Mouse (Mus musculus): ENCODE measurements around the gene Vmn1r43. TPM values are rescaled to one million over a fixed set of nuclear protein-coding genes. Genes with fewer than 3 reads are reported as not detected.
"Not testable (repeated sequence)": the region's sequence is repeated elsewhere in the genome, so short reads cannot be mapped to it uniquely, and the experiment has no call there.

Vmn1r43 gene
- total RNA-seq (2021) (not detected), polyA plus RNA-seq (2012; rRNA removed) (not detected in 2 replicates)
- long read RNA-seq, result 0 reads

DNA sequence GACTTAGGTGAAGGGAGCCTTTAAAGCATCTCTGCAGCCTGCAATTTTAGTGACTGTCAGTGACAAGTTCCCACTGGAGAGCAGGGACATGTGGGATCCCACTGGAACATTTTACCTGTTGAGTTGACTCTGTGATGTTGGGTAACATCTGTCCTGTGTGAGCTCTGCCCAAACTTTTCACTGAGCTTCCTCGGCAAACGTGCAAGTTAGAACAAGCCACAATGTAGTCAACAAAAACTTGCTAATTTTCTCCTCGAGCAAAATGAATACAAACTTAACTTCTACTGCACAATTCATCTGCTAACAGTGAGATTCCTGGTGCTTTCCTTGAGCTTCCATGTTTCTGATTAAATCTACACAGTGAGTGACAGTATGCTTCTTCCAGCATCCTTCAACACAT is at the start of gene Vmn1r43, which contains the start of gene Vmn1r42:
TSS of gene Vmn1r43 (minus strand) at position 101 of the 400 bp plus-strand sequence.
TSS of gene Vmn1r42 (minus strand) at position 101 of the 400 bp plus-strand sequence.
- DNase-seq, result not testable (repeated sequence)

DNA sequence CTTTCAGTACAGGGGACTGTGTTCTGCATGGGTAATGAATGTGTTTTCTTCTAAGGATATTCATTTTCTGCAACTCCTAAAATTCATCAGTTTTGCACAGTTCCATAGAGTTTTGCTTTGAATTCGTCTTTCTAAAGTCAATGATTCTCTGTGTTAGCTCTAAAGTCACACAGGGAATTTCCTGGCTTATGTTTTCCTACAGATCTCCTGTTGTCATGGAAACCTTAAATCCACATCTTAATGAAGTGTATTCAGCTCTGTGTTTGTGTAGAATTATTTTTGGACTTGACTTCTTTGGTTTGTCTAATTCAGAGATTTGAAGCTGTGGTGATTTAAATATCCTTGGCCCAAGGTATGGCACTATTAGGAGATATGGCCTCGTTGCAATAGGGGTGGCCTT is 7.6 kb upstream of the Vmn1r43 start:
- DNase-seq, result no peak

DNA sequence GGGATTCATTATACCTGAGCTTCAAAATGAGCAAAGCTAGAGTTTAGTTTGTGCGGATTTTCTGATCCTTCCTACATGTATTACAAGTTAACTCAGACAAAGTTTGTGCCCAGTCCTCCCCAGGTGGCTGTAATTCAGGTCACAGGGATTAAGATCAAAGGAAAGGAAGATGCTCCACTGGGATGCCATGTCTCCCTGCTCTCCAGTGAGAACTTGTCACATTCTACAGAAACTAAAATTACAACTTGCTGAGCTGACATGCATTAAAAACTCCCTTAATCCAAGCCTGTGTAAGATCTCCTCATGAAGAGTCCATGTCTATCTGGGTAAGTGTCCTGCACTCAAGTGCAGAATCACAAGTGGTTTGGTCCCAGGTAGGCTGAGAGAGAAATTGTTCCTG is 7.1 kb upstream of the Vmn1r43 start, which contains the start of gene Vmn1r44:
TSS of gene Vmn1r44 (plus strand) at position 301 of the 400 bp plus-strand sequence.
- DNase-seq, result no peak

DNA sequence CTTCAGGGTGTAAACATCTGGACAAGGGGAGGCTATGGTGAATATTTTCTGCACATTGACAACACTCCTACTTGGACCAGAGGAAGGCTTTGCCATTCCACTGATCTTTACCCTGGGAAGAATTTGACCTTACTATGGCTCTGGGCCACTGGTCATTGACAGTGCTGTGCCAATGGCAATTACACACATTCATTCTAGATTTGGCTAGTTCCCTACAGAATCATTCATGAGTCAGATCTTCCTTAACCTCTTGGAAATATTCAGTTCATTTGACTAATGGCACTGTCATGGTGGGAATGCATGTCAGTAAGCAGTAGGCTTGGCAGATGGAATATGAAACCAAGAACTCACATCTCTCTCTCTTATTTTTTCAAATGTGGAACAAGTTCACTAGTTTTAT is 4.7 kb upstream of the Vmn1r43 start:
- peak; percentile 30 for DNase-seq

DNA sequence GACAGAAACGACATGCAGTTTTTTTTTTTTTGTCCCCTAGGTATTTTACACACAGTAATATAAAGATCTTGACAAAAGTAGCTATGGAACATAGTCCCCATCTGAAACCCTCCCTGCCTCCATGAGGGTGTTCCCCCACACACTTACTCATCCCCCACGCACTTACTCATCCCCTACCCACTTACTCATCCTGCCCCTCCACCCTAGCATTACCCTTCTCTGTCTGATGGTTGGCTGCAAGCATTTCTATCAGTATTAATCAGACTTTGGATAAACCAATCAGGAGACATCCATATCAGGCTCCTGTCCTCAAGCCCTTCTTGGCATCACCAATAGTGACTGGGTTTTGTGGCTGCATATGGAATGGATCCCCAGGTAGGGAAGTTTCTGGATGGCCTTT is 750 bp upstream of the Vmn1r43 start:
- no peak for DNase-seq

DNA sequence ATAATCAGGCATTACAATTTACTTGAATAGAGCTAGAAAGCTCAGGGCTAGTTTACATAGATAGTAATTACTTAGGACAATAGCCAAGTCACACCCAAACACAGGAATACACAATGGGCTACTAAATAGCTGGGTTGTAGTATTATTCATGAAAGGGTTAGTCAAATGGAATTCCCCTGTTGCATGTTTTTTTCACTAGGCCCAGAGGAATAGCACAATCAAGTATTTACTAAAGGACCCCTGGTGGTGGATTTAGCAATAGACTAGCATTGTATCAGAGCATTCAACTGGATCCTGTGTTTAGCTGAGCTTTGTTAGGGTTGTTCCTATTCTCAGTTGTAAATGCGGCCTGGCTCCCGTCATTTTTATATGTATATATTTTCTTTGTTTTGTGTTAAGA is 8.2 kb downstream of the Vmn1r43 start:
- DNase-seq, result no peak

DNA sequence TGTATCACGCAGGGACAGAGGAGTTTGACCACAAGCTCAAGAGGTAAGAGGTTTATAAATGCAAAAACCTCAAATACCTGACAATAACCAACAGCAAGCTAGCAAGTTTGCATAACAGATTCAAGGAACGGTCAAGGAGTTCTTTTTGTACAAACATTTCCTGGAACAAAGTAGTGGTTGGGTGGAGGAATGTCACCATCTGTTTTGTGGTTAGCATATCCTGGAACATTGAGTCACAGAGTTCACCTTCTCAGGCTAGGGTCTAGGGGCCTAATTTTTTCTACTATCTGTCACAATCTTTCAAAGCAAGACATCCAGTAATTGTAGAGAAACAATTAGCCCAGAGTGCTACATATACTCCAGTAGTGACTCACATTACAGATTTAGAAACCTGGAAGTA is 8.9 kb downstream of the Vmn1r43 start:
- DNase-seq, result no peak

DNA sequence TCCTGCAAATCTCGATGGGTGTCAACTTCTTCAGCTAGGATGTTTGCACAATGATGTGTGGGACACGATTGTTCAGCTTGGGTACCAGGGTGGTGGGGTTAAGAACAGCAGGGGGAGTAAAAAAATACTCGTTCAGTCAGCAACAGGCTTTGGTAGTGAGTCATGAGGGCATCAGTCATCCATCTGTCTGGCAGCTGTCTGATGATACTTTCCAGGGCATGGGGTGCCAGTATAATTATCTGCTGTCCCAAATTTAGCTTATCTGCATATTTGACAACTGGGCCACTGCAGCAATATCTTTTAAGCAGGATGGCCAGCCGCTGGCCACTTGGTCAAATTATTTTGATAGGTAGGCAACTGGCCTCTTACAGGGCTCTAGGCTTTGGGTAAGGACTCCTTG is 12.4 kb downstream of the Vmn1r43 start:
- no peak for DNase-seq

DNA sequence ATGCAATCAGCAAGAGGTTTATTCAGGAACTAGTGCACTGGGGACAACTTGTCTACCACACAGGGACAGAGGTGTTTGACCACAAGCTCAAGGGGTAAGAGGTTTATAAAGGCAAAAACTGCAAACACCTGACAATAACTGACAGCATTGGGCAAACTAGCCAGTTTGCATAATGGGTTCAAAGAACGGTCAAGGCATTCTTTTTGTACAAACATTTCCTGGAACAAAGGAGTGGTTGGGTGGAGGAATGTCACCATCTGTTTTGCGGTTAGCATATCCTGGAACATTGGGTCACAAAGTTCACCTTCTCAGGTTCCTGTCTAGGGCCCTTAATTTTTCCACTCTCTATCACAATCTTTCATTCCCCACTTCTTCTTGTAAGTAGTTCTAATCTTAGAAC is 16.4 kb downstream of the Vmn1r43 start:
- DNase-seq, result no peak

DNA sequence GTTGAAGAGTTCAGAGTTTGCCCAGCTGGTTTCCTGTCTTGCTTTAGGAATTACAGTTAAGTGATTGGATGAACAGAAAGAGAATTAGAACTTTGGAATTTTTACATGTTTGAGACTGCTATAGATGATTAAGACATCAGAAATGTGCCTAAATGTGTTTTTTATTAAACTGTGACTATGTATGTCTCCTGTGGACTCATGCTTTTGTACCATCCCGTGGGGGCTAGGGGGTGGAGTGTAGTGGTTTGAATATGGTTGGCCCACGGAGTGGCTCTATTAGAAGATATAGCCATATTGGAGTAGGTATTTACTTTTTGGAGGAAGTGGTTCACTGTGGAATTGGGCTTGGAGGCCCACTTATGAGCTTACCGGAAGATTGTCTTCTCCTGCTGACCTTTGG is 18.7 kb downstream of the Vmn1r43 start:
- DNase-seq, result no peak

Other genes starting within 250 kb of the Vmn1r43 start
- 10 to 100 TPM in 1 of 2 experiments, 1 to 10 TPM in 1; 9.0 to 11.4 TPM for gene Txnrd3, start 232.4 kb downstream of the Vmn1r43 start, total RNA-seq (2021)
- 12.9 and 14.6 TPM in 2 replicates for gene Txnrd3, start 232.4 kb downstream of the Vmn1r43 start, polyA plus RNA-seq (2012; rRNA removed)
- gene Vmn1r40, start 168.9 kb downstream of the Vmn1r43 start, total RNA-seq (2021), result not detected
- gene Vmn1r40, start 168.9 kb downstream of the Vmn1r43 start, polyA plus RNA-seq (2012; rRNA removed), result not detected in 2 replicates
- not detected for gene Vmn1r41, start 135.6 kb downstream of the Vmn1r43 start, total RNA-seq (2021)
- not detected in 2 replicates for gene Vmn1r41, start 135.6 kb downstream of the Vmn1r43 start, polyA plus RNA-seq (2012; rRNA removed)
- gene Vmn1r42, start within 50 bp of the Vmn1r43 start, total RNA-seq (2021), result not detected
- gene Vmn1r42, start within 50 bp of the Vmn1r43 start, polyA plus RNA-seq (2012; rRNA removed), result not detected in 2 replicates
- not detected for gene Vmn1r44, start 7.2 kb upstream of the Vmn1r43 start, total RNA-seq (2021)
- not detected in 2 replicates for gene Vmn1r44, start 7.2 kb upstream of the Vmn1r43 start, polyA plus RNA-seq (2012; rRNA removed)
- gene Vmn1r45, start 64.2 kb upstream of the Vmn1r43 start, total RNA-seq (2021), result not detected
- not detected in 2 replicates for gene Vmn1r45, start 64.2 kb upstream of the Vmn1r43 start, polyA plus RNA-seq (2012; rRNA removed)
- gene Vmn1r46, start 92.9 kb upstream of the Vmn1r43 start, total RNA-seq (2021), result not detected
- not detected in 2 replicates for gene Vmn1r46, start 92.9 kb upstream of the Vmn1r43 start, polyA plus RNA-seq (2012; rRNA removed)
- not detected for gene Vmn1r47, start 139.7 kb upstream of the Vmn1r43 start, total RNA-seq (2021)
- gene Vmn1r47, start 139.7 kb upstream of the Vmn1r43 start, polyA plus RNA-seq (2012; rRNA removed), result not detected in 2 replicates
- gene Vmn1r48, start 160.4 kb upstream of the Vmn1r43 start, total RNA-seq (2021), result not detected
- not detected in 2 replicates for gene Vmn1r48, start 160.4 kb upstream of the Vmn1r43 start, polyA plus RNA-seq (2012; rRNA removed)
- gene Vmn1r49, start 202.1 kb upstream of the Vmn1r43 start, total RNA-seq (2021), result not detected
- gene Vmn1r49, start 202.1 kb upstream of the Vmn1r43 start, polyA plus RNA-seq (2012; rRNA removed), result not detected in 2 replicates
- gene Vmn1r50, start 225.0 kb upstream of the Vmn1r43 start, total RNA-seq (2021), result not detected
- gene Vmn1r50, start 225.0 kb upstream of the Vmn1r43 start, polyA plus RNA-seq (2012; rRNA removed), result not detected in 2 replicates
- gene Vmn1r51, start 246.2 kb upstream of the Vmn1r43 start, total RNA-seq (2021), result not detected
- gene Vmn1r51, start 246.2 kb upstream of the Vmn1r43 start, polyA plus RNA-seq (2012; rRNA removed), result not detected in 2 replicates

Data from adrenal gland, adult 2 months (tissue).